Mouse (Mus musculus) testis, adult 10 weeks (tissue): ENCODE results near the gene Krtap1-4. TPM values are rescaled to one million over a fixed set of nuclear protein-coding genes. Genes with fewer than 3 reads are reported as not detected.

Source experiments
- polyA plus RNA-seq: library from polyadenylated mRNA; stranded (reverse); fragments of 350-450 nt; fragmentation: Illumina TruSeq; extraction: RNeasy Lipid Tissue Mini Kit (QIAGEN cat#74804); gene quantifications from one replicate; pipeline ENCODE4 v1.2.3, GENCODE M21; 2014; ENCODE audit warnings: low read depth, low replicate concordance

Gene Krtap1-4
- polyA plus RNA-seq = not detected

DNA sequence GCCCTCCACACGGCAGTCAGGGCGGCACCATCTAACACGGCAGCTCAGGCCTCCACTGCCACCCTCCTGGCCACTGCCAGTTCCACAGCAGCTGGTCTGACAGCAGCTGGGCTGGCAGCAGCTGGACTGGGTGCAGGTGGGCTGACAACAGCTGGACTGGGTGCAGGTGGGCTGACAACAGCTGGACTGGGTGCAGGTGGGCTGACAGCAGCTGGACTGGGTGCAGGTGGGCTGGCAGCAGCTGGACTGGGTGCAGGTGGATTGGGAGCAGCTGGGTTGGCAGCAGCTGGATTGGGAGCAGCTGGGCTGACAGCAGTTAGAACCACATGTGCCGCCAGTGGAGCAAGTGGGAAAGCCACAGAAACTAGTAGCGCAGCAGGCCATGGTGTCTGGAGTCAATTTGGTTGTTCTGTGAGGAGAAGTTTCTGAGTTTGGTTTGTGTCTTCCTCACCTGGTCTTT is at the start of gene Krtap1-4:
Gene Krtap1-4, minus strand, starts transcription at position 410 of the 460 bp plus-strand sequence.

GRCm38 (mm10) chr11:99628138-99628537 is 44.7 kb upstream of the Krtap1-4 start, which contains the start of gene Krtap4-1:
TSS of gene Krtap4-1 (minus strand) at chr11:99628238.

GRCm38 (mm10) chr11:99620335-99620734 is 36.9 kb upstream of the Krtap1-4 start, which contains the start of gene Gm11562:
TSS of gene Gm11562 (minus strand) at chr11:99620435.

GRCm38 (mm10) chr11:99614796-99615363 is 31.4 kb upstream of the Krtap1-4 start, which contains the start of gene Krtap2-4:
TSS of gene Krtap2-4 (minus strand) at chr11:99614846.

DNA sequence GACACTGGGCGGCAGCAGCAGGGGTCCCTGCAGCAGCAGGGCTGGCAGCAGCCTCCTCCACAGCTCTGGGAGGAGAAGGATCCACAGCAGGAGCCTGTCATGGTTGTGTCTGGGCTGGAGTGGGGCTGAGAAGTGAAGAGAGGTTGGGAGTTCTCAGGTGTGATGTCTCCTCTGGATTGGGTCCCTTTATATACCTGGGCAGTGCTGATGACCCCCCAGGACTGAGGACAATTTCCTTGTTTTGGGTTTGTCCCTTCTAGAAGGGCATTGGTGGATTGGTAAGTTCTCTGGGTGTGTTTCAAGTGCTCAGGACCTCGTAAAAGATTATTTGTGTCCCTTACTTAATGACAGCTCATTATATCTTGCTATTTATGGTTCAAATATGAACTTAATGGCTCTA is 26.6 kb upstream of the Krtap1-4 start, which contains the start of gene Gm11937:
Gene Gm11937, minus strand, starts transcription at position 101 of the 400 bp plus-strand sequence.

GRCm38 (mm10) chr11:99603208-99603607 is 19.8 kb upstream of the Krtap1-4 start, which contains the start of gene Gm11938:
TSS of gene Gm11938 (minus strand) at chr11:99603308.

DNA sequence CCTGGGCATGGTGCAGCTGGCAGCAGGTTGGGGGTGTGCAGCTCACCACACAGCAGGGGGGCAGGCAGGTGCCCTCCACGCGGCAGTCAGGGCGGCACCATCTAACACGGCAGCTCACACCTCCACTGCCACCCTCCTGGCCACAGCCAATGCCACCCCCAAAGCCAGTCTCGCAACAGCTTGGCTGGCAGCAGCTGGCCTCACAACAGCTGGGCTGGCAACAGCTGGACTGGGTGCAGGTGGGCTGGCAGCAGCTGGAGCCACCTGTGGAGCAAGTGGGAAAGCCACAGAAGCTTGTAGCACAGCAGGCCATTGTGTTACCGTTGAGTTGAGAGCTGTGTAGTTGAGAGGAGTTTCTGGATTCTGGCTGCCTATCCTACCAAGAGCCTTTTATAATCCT is 14.3 kb upstream of the Krtap1-4 start, which contains the start of gene Krtap9-3:
Gene Krtap9-3, minus strand, starts transcription at position 364 of the 400 bp plus-strand sequence.

GRCm38 (mm10) chr11:99590981-99591380 is 7.5 kb upstream of the Krtap1-4 start, which contains the start of gene Krtap1-3:
TSS of gene Krtap1-3 (minus strand) at chr11:99591339.

DNA sequence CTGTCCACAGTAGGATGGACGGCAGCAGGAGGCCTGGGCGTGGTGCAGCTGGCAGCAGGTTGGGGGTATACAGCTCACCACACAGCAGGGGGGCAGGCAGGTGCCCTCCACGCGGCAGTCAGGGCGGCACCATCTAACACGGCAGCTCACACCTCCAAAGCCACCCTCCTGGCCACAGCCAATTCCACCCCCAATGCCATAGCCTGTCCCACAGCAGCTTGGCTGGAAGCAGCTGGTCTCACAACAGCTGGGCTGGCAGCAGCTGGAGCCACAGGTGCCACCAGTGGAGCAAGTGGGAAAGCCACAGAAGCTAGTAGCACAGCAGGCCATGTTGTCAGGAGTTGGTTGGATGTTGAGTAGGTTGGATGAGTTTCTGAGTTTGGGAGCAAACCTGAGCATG is 2.8 kb downstream of the Krtap1-4 start, which contains the start of gene Krtap1-5:
Gene Krtap1-5, minus strand, starts transcription at position 381 of the 400 bp plus-strand sequence.

GRCm38 (mm10) chr11:99566530-99566929 is 16.9 kb downstream of the Krtap1-4 start, which contains the start of gene Krtap3-1:
TSS of gene Krtap3-1 (minus strand) at chr11:99566630.

DNA sequence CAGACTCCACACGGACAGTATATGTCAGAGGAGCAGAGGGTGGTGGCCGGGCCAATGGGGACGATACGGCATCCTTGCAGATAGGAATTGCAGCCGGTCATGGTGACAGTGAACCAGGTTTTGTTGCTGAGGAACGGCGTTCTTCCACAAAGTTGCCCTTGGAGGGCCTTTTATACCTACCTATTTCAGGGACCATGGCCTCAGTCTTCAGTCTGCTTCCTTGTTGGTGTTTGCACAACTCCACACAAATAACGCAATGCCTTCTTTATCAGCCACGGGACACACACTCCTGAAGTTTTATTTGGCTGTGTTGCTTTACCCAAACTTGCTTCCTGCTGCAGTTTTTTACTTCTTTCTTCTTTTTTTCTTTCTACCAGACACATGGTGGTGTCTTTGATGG is 24.1 kb downstream of the Krtap1-4 start, which contains the start of gene Gm11939:
Gene Gm11939, minus strand, starts transcription at position 101 of the 400 bp plus-strand sequence.

GRCm38 (mm10) chr11:99556753-99557152 is 26.7 kb downstream of the Krtap1-4 start, which contains the start of gene Krtap3-2:
TSS of gene Krtap3-2 (minus strand) at chr11:99556853.

DNA sequence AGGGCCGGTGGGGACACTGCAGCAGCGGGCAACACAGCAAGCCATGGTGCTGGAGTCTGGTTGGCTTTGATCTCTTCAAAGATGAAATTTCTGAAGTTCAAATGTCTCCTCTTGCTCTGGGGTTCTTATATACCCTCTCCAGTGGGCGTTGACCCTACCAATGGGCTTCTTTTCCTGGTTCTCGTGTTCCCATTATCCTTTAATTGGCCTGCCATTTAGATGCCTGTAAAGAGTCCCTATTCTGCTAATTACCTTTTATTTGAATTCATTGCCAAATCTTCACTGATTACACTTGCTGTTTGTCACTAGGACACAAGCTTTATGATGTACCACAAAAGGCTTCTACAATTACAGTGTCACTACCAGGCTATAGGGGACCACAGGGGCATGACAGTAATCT is 32.7 kb downstream of the Krtap1-4 start, which contains the start of gene Krtap3-3:
Gene Krtap3-3, minus strand, starts transcription at position 101 of the 400 bp plus-strand sequence.

Other genes starting within 250 kb of the Krtap1-4 start
- gene Krt26, start 245.7 kb downstream of the Krtap1-4 start, polyA plus RNA-seq = 0.25 TPM
- not detected for gene Krt27, start 232.6 kb downstream of the Krtap1-4 start, polyA plus RNA-seq
- not detected for gene Krt28, start 208.8 kb downstream of the Krtap1-4 start, polyA plus RNA-seq
- gene Krt10, start 194.3 kb downstream of the Krtap1-4 start, polyA plus RNA-seq = 9.5 TPM
- gene Krt12, start 161.4 kb downstream of the Krtap1-4 start, polyA plus RNA-seq = not detected
- gene Krt20, start 145.5 kb downstream of the Krtap1-4 start, polyA plus RNA-seq = 0.31 TPM
- gene Krt23, start 90.5 kb downstream of the Krtap1-4 start, polyA plus RNA-seq = 0.35 TPM
- gene Krt39, start 62.3 kb downstream of the Krtap1-4 start, polyA plus RNA-seq = not detected
- gene Krt40, start 40.5 kb downstream of the Krtap1-4 start, polyA plus RNA-seq = not detected
- gene Krtap3-3, start 32.8 kb downstream of the Krtap1-4 start, polyA plus RNA-seq = not detected
- not detected for gene Krtap3-2, start 26.8 kb downstream of the Krtap1-4 start, polyA plus RNA-seq
- gene Gm11939, start 24.2 kb downstream of the Krtap1-4 start, polyA plus RNA-seq = not detected
- gene Krtap3-1, start 17.0 kb downstream of the Krtap1-4 start, polyA plus RNA-seq = not detected
- not detected for gene Krtap1-5, start 2.6 kb downstream of the Krtap1-4 start, polyA plus RNA-seq
- gene Krtap1-3, start 7.7 kb upstream of the Krtap1-4 start, polyA plus RNA-seq = not detected
- not detected for gene Krtap9-3, start 14.5 kb upstream of the Krtap1-4 start, polyA plus RNA-seq
- gene Gm11938, start 19.7 kb upstream of the Krtap1-4 start, polyA plus RNA-seq = not detected
- not detected for gene Gm11937, start 26.5 kb upstream of the Krtap1-4 start, polyA plus RNA-seq
- gene Krtap2-4, start 31.2 kb upstream of the Krtap1-4 start, polyA plus RNA-seq = not detected
- gene Gm11562, start 36.8 kb upstream of the Krtap1-4 start, polyA plus RNA-seq = not detected
- not detected for gene Krtap4-1, start 44.6 kb upstream of the Krtap1-4 start, polyA plus RNA-seq
- not detected for gene Krtap4-2, start 51.4 kb upstream of the Krtap1-4 start, polyA plus RNA-seq
- not detected for gene Krtap4-7, start 60.4 kb upstream of the Krtap1-4 start, polyA plus RNA-seq
- gene Gm11555, start 66.6 kb upstream of the Krtap1-4 start, polyA plus RNA-seq = not detected
- gene Gm11563, start 75.3 kb upstream of the Krtap1-4 start, polyA plus RNA-seq = not detected
- not detected for gene Krtap4-6, start 82.3 kb upstream of the Krtap1-4 start, polyA plus RNA-seq
- gene Gm14190, start 107.1 kb upstream of the Krtap1-4 start, polyA plus RNA-seq = not detected
- gene Gm14180, start 150.6 kb upstream of the Krtap1-4 start, polyA plus RNA-seq = not detected
- not detected for gene Gm11595, start 189.3 kb upstream of the Krtap1-4 start, polyA plus RNA-seq
- gene Krtap4-8, start 197.1 kb upstream of the Krtap1-4 start, polyA plus RNA-seq = not detected
- gene Krtap4-9, start 201.5 kb upstream of the Krtap1-4 start, polyA plus RNA-seq = not detected
- gene Gm11596, start 209.8 kb upstream of the Krtap1-4 start, polyA plus RNA-seq = not detected
- gene Gm11569, start 215.3 kb upstream of the Krtap1-4 start, polyA plus RNA-seq = not detected
- not detected for gene Gm11554, start 220.8 kb upstream of the Krtap1-4 start, polyA plus RNA-seq
- not detected for gene Krtap4-13, start 226.2 kb upstream of the Krtap1-4 start, polyA plus RNA-seq
- not detected for gene Gm11564, start 232.0 kb upstream of the Krtap1-4 start, polyA plus RNA-seq